Mouse (Mus musculus) monocyte, adult 5-6 weeks (primary cell): Measurements from ENCODE around the gene Lrrc63. TPM values are rescaled to one million over a fixed set of nuclear protein-coding genes. Genes with fewer than 3 reads are reported as not detected.

ENCODE experiments used
- ATAC-seq: fragments of 153-309, 156-312 bp; replicated peaks from 2 replicates; pipeline ENCODE4 v1.8.0; 2017; ENCODE audit warnings: mild to moderate bottlenecking; ENCODE audit not compliant: low TSS enrichment, insufficient number of reproducible peaks, severe bottlenecking, poor library complexity, low FRiP score
- total RNA-seq: library from RNA; stranded (forward); fragments of 200-1000, 200-491, 200-594 nt; gene quantifications from 3 replicates; pipeline ENCODE4 v1.2.3, GENCODE M21; 2017

The Lrrc63 gene
- total RNA-seq, 1 experiment from 2014 or later = 0.19 TPM

DNA sequence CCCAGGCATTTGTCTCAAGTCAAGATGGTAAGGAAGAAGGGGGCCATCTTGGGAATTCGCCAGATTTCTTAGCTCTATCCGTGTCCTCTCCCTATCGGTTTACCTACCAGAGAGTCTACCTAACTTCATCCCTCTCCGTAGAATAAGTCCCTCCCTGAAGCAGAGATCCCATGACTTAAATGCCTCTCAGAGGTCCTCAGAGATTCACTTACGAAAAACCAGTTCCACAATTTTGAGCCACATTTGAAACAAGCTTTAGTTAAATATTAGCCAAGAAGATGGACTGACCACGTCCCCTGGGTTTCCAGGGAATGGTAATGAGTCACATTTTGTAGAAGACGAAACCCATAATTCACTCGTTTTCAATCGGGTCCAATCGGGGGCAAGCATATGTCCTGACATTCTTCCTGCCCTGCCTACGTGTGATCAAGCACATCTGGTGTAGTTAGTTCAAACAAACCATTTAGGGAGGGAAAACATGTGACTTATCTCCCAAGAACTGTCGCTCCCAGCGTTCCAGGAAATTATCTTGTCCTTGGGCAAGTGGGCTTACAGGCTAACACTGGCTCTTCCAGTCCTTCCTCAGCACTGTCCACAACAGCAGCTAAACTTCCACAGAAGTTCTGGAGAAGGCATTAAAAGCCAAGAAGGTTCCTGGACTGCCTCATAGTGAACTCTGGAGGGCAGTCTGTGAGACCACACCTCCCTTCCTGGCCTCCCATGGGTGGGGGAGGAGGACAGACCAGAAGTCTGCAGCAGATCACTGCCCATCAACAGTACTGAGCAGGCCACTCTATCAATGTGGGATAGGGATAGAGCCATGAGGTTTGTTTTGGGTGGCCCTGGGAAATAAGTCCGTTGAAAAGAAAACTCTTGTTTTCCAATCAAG lies 76.0 kb downstream of the Lrrc63 start:
- no peak for ATAC-seq

DNA sequence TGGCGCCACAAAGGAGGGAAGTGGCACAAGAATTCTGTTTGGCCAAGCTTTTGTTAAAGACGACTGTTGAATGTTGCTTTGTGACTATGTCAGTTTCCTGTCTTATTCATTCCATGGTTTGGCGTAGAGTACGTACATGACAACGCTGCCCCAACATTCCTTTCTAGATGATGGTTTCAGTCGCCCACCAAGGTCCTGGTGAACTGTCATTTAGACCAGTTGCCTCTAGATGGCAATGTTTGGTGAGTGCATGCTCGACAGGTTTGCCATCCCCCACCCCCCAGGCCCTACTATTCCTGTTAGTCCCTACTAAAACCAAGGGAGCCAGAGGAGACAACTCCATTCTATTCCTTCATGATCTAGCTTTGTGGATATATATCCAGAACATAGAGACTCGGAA lies 78.2 kb downstream of the Lrrc63 start:
- ATAC-seq = no peak

DNA sequence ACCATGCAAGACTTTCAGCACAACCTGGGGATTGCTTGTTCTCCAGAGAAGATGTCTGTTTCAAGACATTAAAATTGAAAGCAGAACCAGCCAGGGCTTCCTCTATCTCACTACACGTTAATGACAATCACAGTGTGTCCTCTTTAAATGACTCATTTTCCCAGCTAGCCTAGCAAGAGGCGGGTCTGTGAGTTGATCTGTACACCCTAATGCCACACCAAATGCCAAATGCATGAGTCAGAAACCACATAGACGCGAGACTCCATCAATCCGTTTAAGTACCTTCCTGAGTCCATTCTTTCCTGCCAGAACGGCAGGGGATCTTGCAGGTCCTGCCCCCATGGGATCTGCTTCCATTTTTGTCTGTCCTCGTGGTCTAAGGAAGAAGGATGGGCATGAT lies 85.5 kb downstream of the Lrrc63 start:
- ATAC-seq = peak; percentile 96

DNA sequence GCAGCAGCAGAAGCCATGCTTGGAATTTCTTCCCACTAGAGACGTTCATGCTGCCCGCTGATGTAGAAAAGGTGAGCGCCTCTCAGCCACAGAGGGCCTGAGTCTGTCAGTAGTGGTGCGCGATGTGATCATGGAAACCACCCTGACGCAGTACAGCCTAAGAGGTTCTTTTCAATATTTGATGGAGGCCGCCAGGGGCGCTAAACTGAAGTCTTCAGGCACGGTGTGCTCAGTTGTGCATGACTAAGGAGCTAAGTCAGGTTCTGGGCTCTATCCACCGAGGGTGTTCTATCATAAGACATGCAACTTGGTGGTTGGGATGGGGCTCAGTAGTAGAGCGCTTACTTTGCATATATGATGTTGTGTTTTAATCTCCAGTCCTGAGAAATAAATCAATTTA lies 95.2 kb downstream of the Lrrc63 start:
- no peak for ATAC-seq

Other genes starting within 250 kb of the Lrrc63 start
- 31.4 to 43.1 TPM (median 34.7 TPM) in 3 replicates for gene Lrch1, start 183.0 kb downstream of the Lrrc63 start, total RNA-seq
- gene Rubcnl, start 114.9 kb downstream of the Lrrc63 start, total RNA-seq = 33.3 to 38.2 TPM (median 36.0 TPM) in 3 replicates
- gene Lcp1, start 220 bp upstream of the Lrrc63 start, total RNA-seq = 842 to 930 TPM (median 888 TPM) in 3 replicates
- gene Cpb2, start 111.4 kb upstream of the Lrrc63 start, total RNA-seq = not detected in 3 replicates
- 24.7 to 48.8 TPM (median 34.9 TPM) in 3 replicates for gene Zc3h13, start 153.5 kb upstream of the Lrrc63 start, total RNA-seq